Mouse (Mus musculus) 3134 (cell line): Measurements from ENCODE around the gene Btn2a2.

Source experiments
- DNase-seq: peaks from one replicate; pipeline ENCODE4 v3.0.0-alpha.2; 2011; ENCODE audit warnings: low spot score; ENCODE audit not compliant: insufficient read length; ENCODE audit errors: extremely low read depth

The Btn2a2 gene

DNA sequence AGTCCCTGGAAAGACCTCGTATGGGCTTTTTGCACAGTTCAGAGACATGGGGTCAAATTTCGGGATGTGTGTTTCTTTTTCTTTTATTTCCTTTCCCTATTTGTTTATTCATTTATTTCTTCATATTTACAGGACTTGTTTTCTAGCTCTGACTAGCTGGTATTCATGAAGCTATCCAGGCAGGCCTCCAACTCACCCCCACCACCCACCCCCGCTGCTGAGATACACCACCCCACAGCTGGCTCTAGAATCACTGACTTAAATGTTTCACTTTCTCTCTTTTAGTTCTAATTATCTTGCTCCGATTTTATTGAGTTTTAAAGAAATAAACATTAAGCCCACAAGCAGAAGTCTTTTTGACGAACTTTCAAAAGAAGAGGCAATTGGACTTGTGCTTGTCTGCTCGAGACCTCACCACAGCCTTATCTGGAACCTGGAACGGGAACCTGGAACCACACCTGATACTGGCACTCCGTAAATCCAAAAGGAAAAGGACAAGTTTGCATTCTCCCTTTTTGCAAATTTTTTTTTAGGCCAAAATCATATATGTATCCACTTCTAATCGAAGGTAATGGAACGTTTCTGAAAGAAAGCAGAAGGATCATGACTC is 58.8 kb downstream of the Btn2a2 start:
- no peak for DNase-seq

DNA sequence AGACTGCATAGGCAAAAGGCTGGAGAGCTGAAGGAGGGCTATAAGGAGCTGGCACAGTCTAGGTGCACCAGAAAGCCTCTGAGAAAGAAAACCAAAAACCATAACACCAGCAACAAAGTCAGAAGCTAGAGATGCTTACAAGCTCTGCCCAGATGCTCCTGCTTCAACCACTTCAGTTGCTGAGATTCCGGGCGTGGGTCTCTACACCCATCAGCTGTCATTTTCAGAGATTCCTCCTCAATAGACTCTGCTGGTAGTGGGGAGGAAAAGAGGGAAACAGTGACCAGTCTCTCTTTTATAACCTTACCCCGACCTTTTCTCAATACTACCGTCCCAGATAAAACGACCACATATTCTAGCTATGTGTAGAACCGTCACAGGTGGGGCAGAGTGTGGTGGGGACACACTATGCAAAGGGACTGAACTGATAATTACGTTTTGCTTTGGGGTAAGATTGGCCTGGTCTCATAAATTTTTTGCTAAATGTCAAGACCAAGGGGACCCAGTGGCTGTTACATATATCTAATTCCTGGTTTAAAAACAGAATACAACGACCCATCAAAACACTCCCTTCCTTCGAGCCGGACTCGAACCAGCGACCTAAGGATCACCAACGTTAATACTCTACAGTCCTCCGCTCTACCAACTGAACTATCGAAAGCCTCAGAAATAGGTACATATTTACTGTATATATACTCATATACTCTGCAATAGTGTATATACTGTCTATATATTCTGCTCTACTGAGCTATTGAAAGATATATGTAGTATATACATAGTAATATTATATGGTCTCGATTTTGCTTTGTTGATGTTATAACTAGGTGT is 60.3 kb downstream of the Btn2a2 start:
- no peak for DNase-seq
